In the genomic region with DNA sequence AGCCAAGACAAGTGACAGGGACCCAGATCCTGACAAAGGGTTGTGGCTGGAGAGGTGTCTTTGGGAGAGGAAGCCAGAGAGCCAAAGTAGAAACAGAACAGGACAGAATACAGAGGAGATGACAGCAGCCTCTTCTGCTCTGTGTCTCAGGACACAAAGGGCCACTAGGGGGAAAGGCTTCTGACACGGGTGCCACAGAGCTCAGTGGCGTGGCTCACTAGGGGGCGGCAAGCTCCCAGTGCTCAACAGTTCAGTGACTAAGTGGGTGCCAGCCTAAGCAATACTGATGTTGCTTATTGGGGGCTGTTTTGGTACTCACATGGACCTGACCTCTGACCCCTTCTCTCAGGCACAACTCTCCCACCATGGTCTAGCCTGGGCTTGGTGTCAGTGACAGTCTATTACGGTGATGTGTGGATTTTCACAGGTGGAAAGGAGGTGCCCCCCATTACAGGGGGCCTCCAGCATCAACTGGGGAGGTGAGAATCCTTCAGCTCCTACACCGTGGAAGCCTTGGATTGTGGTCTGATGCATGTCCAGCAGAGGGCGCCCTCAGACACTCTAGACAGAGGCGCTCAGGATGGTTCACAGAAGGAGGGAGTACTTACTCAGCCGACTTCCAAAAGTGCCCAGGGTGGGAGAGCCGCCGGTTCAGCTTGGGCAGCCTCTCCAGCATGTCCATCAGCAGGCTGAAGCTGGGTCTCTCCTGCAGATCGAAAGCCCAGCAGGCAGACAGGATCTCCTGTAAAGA, we compare ENCODE assay signal across 10 mouse cellular contexts. TPM values are rescaled to one million over a fixed set of nuclear protein-coding genes. Genes with fewer than 3 reads are reported as not detected.
DNase-seq lines count a peak whose midpoint lies in the region; ATAC-seq lines count a peak whose summit lies in the region.
"Had no signal": no experiment of that assay in that cellular context is flagged by ENCODE, and none has a peak within 500 bp of the region (broad histone marks: within the 10 kb centered on the region; RNA-seq: fewer than 3 reads in every experiment).

No protein-coding gene starts in this region.

- no peak overlapping the region for H3K27ac ChIP-seq in hindbrain, embryonic 11.5 days (ENCODE audit: low read depth, low read length)
- no peak overlapping the region for H3K27ac ChIP-seq in hindbrain, embryonic 13.5 days
- H3K27ac ChIP-seq in heart, embryonic 16.5 days (ENCODE audit: low read length) = no peak overlapping the region
- H3K27ac ChIP-seq: embryonic facial prominence, embryonic 13.5 days; neural tube, embryonic 12.5 days had no signal

- H3K36me3 ChIP-seq in hindbrain, embryonic 11.5 days (ENCODE audit: control insufficient read depth, insufficient read depth, low read length) = no peaks in the 10 kb centered on the region
- H3K36me3 ChIP-seq in hindbrain, embryonic 13.5 days = peaks cover 59% of the 10 kb centered on the region
- H3K36me3 ChIP-seq in heart, embryonic 16.5 days (ENCODE audit: control insufficient read depth, insufficient read depth) = peaks cover 28% of the 10 kb centered on the region
- H3K36me3 ChIP-seq in splenic B cell, adult 2 months (ENCODE audit: control insufficient read depth, insufficient read depth, low read length, poor library complexity, severe bottlenecking) = no peaks in the 10 kb centered on the region

- H3K4me3 ChIP-seq in hindbrain, embryonic 11.5 days (ENCODE audit: low read depth, low read length) = no peak overlapping the region
- no peak overlapping the region for H3K4me3 ChIP-seq in hindbrain, embryonic 13.5 days
- no peak overlapping the region for H3K4me3 ChIP-seq in heart, embryonic 16.5 days (ENCODE audit: low read length)
- H3K4me3 ChIP-seq: embryonic facial prominence, embryonic 13.5 days; neural tube, embryonic 12.5 days had no signal

- no peaks in the 10 kb centered on the region for H3K27me3 ChIP-seq in hindbrain, embryonic 11.5 days (ENCODE audit: control insufficient read depth, insufficient read depth, low read length)
- H3K27me3 ChIP-seq in hindbrain, embryonic 13.5 days = no peaks in the 10 kb centered on the region
- no peaks in the 10 kb centered on the region for H3K27me3 ChIP-seq in heart, embryonic 16.5 days (ENCODE audit: control insufficient read depth, insufficient read depth, low read length)
- H3K27me3 ChIP-seq in splenic B cell, adult 2 months (ENCODE audit: control insufficient read depth, insufficient read depth, low read length, poor library complexity, severe bottlenecking) = no peaks in the 10 kb centered on the region
- H3K27me3 ChIP-seq: embryonic facial prominence, embryonic 13.5 days; neural tube, embryonic 12.5 days had no signal

- H3K9ac ChIP-seq in hindbrain, embryonic 11.5 days (ENCODE audit: low read depth, low read length) = no peak overlapping the region
- no peak overlapping the region for H3K9ac ChIP-seq in hindbrain, embryonic 13.5 days
- no peak overlapping the region for H3K9ac ChIP-seq in heart, embryonic 16.5 days (ENCODE audit: low read length)
- H3K9ac ChIP-seq: embryonic facial prominence, embryonic 13.5 days; neural tube, embryonic 12.5 days had no signal

- peak; percentile 83 for DNase-seq in hindbrain, embryonic 11.5 days (ENCODE audit: low spot score)
- peak; percentile 71 for DNase-seq in T-cell, adult 2 months (ENCODE audit: low spot score)
- peak; percentile 63 to 65 for DNase-seq in cerebellum, postnatal 36 days
- peak; percentile 67 to 82 for DNase-seq in left cerebral cortex, postnatal 14 days (ENCODE audit: low spot score in 2 of 2)
- peak; percentile 28 to 67 for DNase-seq in monocyte, adult 2 months (ENCODE audit: low read depth in 1 of 2, low spot score in 2 of 2)
- DNase-seq in splenic B cell, adult 2 months (ENCODE audit: low read depth, low spot score) = peak; percentile 86

- ATAC-seq in hindbrain, embryonic 11.5 days (ENCODE audit: low FRiP score) = no peak
- no peak for ATAC-seq in hindbrain, embryonic 13.5 days (ENCODE audit: low FRiP score)
- 0 out of 2 replicates have a peak, but pooled peaks have one; percentile 20 for ATAC-seq in heart, embryonic 16.5 days (replicated peaks; ENCODE audit: extremely low read depth, insufficient read depth, low FRiP score)

- H3K4me2 ChIP-seq in hindbrain, embryonic 11.5 days (replicated peaks; ENCODE audit: low read depth, low read length) = no peak overlapping the region
- H3K4me2 ChIP-seq in hindbrain, embryonic 13.5 days = no peak overlapping the region
- no peak overlapping the region for H3K4me2 ChIP-seq in heart, embryonic 16.5 days (ENCODE audit: low read depth, low read length)
- H3K4me2 ChIP-seq: embryonic facial prominence, embryonic 13.5 days; neural tube, embryonic 12.5 days had no signal

- 60% methylated on average over 11 of the region's 11 CpGs for WGBS in hindbrain, embryonic 11.5 days
- WGBS in hindbrain, embryonic 13.5 days = 49% methylated on average over 11 of the region's 11 CpGs
- 47% methylated on average over 11 of the region's 11 CpGs for WGBS in heart, embryonic 16.5 days

- no peaks in the 10 kb centered on the region for H3K9me3 ChIP-seq in hindbrain, embryonic 11.5 days (ENCODE audit: control insufficient read depth, low read length)
- no peaks in the 10 kb centered on the region for H3K9me3 ChIP-seq in hindbrain, embryonic 13.5 days
- no peaks in the 10 kb centered on the region for H3K9me3 ChIP-seq in heart, embryonic 16.5 days (replicated peaks; ENCODE audit: control insufficient read depth, low read length)
- H3K9me3 ChIP-seq: embryonic facial prominence, embryonic 13.5 days; neural tube, embryonic 12.5 days had no signal

- intact Hi-C loops in left cerebral cortex, postnatal 14 days (cut with DNase I) = loop anchor here (5.0 kb wide), 1 partner anchor 52 kb away; no protein-coding TSS in a partner anchor

- H3K4me1 ChIP-seq in hindbrain, embryonic 11.5 days (replicated peaks; ENCODE audit: control insufficient read depth, insufficient read depth, low read length) = no peaks in the 10 kb centered on the region
- peaks cover 9% of the 10 kb centered on the region for H3K4me1 ChIP-seq in hindbrain, embryonic 13.5 days (replicated peaks)
- H3K4me1 ChIP-seq in heart, embryonic 16.5 days (ENCODE audit: control insufficient read depth, insufficient read depth, low read length) = peaks cover 3% of the 10 kb centered on the region; the same call in 1 of the 2 replicates

RNA-seq across cellular contexts. Expression of a gene that starts 34.4 kb away (rescaled TPM):
- 6.8 and 7.7 TPM in 2 replicates for polyA plus RNA-seq in hindbrain, embryonic 11.5 days (2014; fragmentation: Nextera tagmentation; extraction: Ambion mirVana)
- 10.6 and 12.3 TPM in 2 replicates for polyA plus RNA-seq in hindbrain, embryonic 13.5 days (2015; fragmentation: Nextera tagmentation; extraction: Ambion mirVana)
- 72.7 and 105 TPM in 2 replicates for polyA plus RNA-seq in heart, embryonic 16.5 days (2015; fragmentation: Nextera tagmentation; extraction: Ambion mirVana)
- 1 to 10 TPM; 6.5 to 7.5 TPM for total RNA-seq in left cerebral cortex, postnatal 14 days (2021)
